ENCODE assay signal across 20 mouse cellular contexts in the genomic region with DNA sequence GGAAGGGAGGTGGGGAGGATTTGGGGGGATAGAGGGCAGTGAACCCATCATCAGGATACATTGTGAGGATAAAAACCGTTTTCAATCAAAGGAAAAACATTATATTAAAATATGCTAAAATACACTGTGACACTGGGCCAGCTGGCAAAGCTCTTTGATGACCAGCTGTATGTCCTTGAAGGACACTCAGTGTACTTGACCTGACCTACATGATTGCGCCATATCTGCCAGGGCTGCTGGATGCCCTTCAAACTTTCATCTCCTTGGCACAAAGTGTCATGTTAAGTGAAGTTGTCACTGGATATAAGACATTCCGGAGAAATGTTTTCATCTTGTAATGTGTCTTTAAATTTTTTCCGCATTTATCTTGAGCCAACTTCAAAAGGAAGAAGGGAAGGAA. TPM values are rescaled to one million over a fixed set of nuclear protein-coding genes. Genes with fewer than 3 reads are reported as not detected.
DNase-seq lines count a peak whose midpoint lies in the region; ATAC-seq and TF ChIP-seq lines count a peak whose summit lies in the region.
"Had no signal": no experiment of that assay in that cellular context is flagged by ENCODE, and none has a peak within 500 bp of the region (broad histone marks: within the 10 kb centered on the region; RNA-seq: fewer than 3 reads in every experiment).

No protein-coding gene starts in this region.

- TF ChIP-seq POLR2A in lung, adult 2 months (IDR thresholded peaks at IDR 0.05; ENCODE audit: borderline replicate concordance, extremely low read depth, low read depth, low read length), result no peak

- WGBS in lung, embryonic 14.5 days, result 40% methylated on average over 4 of the region's 4 CpGs
- WGBS in lung, adult 2 months, result 62% methylated on average over 4 of the region's 4 CpGs
- 90% methylated on average over 4 of the region's 4 CpGs for WGBS in hindbrain, embryonic 12.5 days

- no peak overlapping the region for H3K4me3 ChIP-seq in lung, embryonic 14.5 days (ENCODE audit: low read depth, low read length)
- no peak overlapping the region for H3K4me3 ChIP-seq in lung, adult 2 months (replicated peaks; ENCODE audit: extremely low read depth, low read depth, low read length)
- H3K4me3 ChIP-seq in hindbrain, embryonic 12.5 days, result no peak overlapping the region
- H3K4me3 ChIP-seq: embryonic facial prominence, embryonic 10.5 days; forebrain, embryonic 12.5 days; heart, embryonic 15.5 days; layer of hippocampus, adult 2 months; megakaryocyte, embryonic 14.5 days; neural tube, embryonic 15.5 days had no signal

- no peaks in the 10 kb centered on the region for H3K27me3 ChIP-seq in lung, embryonic 14.5 days (ENCODE audit: insufficient read depth, low read length)
- H3K27me3 ChIP-seq in hindbrain, embryonic 12.5 days, result no peaks in the 10 kb centered on the region
- H3K27me3 ChIP-seq: forebrain, embryonic 12.5 days; heart, embryonic 15.5 days; megakaryocyte, embryonic 14.5 days; neural tube, embryonic 15.5 days had no signal

- TF ChIP-seq CTCF in lung, embryonic 14.5 days (IDR thresholded peaks at IDR 0.05; ENCODE audit: low read depth), result no peak
- no peak for TF ChIP-seq CTCF in lung, adult 2 months (IDR thresholded peaks at IDR 0.05; ENCODE audit: insufficient read depth, low read length)

- no peaks in the 10 kb centered on the region for H3K4me1 ChIP-seq in lung, embryonic 14.5 days (ENCODE audit: insufficient read depth)
- H3K4me1 ChIP-seq in lung, adult 2 months (ENCODE audit: control insufficient read depth, insufficient read depth, low read length), result no peaks in the 10 kb centered on the region
- no peaks in the 10 kb centered on the region for H3K4me1 ChIP-seq in hindbrain, embryonic 12.5 days
- H3K4me1 ChIP-seq: embryonic facial prominence, embryonic 10.5 days; forebrain, embryonic 12.5 days; heart, embryonic 15.5 days; neural tube, embryonic 15.5 days had no signal

- no peaks in the 10 kb centered on the region for H3K9me3 ChIP-seq in lung, embryonic 14.5 days (ENCODE audit: low read depth, low read length)
- no peaks in the 10 kb centered on the region; the same call in 1 of the 2 replicates for H3K9me3 ChIP-seq in hindbrain, embryonic 12.5 days (replicated peaks)
- H3K9me3 ChIP-seq: embryonic facial prominence, embryonic 10.5 days; forebrain, embryonic 12.5 days; heart, embryonic 15.5 days; neural tube, embryonic 15.5 days had no signal

- no peak overlapping the region for H3K27ac ChIP-seq in lung, embryonic 14.5 days (ENCODE audit: low read depth)
- no peak overlapping the region for H3K27ac ChIP-seq in hindbrain, embryonic 12.5 days
- H3K27ac ChIP-seq: embryonic facial prominence, embryonic 10.5 days; forebrain, embryonic 12.5 days; heart, embryonic 15.5 days; layer of hippocampus, adult 2 months; neural tube, embryonic 15.5 days had no signal

- DNase-seq in lung, embryonic 14.5 days, result peak; percentile 89
- DNase-seq in lung, adult 2 months, result no peak
- DNase-seq in adrenal gland, postnatal 25 days, result peak; percentile 58
- peak; percentile 62 for DNase-seq in lung, postnatal 14 days
- peak; percentile 45 for DNase-seq in testis, postnatal 14 days (ENCODE audit: low spot score)
- DNase-seq: B cell, adult 2 months; cerebellum, adult 9-10 months; gastrocnemius, postnatal 10 days; kidney, adult 18-20 months; kidney, postnatal 10 days; midbrain, embryonic 14.5 days; thymus, adult 2 months had no signal

- no peak overlapping the region for H3K4me2 ChIP-seq in lung, embryonic 14.5 days
- H3K4me2 ChIP-seq in hindbrain, embryonic 12.5 days (replicated peaks), result no peak overlapping the region
- H3K4me2 ChIP-seq: forebrain, embryonic 12.5 days; heart, embryonic 15.5 days; neural tube, embryonic 15.5 days had no signal

- H3K9ac ChIP-seq in lung, embryonic 14.5 days, result no peak overlapping the region
- no peak overlapping the region for H3K9ac ChIP-seq in hindbrain, embryonic 12.5 days
- H3K9ac ChIP-seq: forebrain, embryonic 12.5 days; heart, embryonic 15.5 days; neural tube, embryonic 15.5 days had no signal

- H3K36me3 ChIP-seq in lung, embryonic 14.5 days (ENCODE audit: insufficient read depth), result no peaks in the 10 kb centered on the region
- H3K36me3 ChIP-seq in hindbrain, embryonic 12.5 days, result no peaks in the 10 kb centered on the region
- H3K36me3 ChIP-seq: embryonic facial prominence, embryonic 10.5 days; forebrain, embryonic 12.5 days; heart, embryonic 15.5 days; neural tube, embryonic 15.5 days had no signal

- peak; percentile 89 for ATAC-seq in lung, embryonic 14.5 days (ENCODE audit: insufficient read depth)
- ATAC-seq in hindbrain, embryonic 12.5 days (ENCODE audit: low FRiP score), result no peak
- no peak for ATAC-seq in monocyte, adult 5-6 weeks (replicated peaks; ENCODE audit: insufficient number of reproducible peaks, low FRiP score, low TSS enrichment, poor library complexity, severe bottlenecking)

RNA-seq across cellular contexts. Expression of a gene that starts 19.7 kb away (rescaled TPM):
- polyA plus RNA-seq in lung, embryonic 14.5 days (2014; fragmentation: Nextera tagmentation; extraction: Ambion mirVana), result 10.0 and 10.3 TPM in 2 replicates
- polyA plus RNA-seq in lung, adult 2 months (2012; rRNA removed), result 1.4 and 2.6 TPM in 2 replicates
- 101 and 105 TPM in 2 replicates for total RNA-seq in adrenal gland, postnatal 25 days (2021)
- 8.5 and 8.6 TPM in 2 replicates for polyA plus RNA-seq in hindbrain, embryonic 12.5 days (2016; fragmentation: Nextera tagmentation; extraction: Ambion mirVana)
- total RNA-seq in monocyte, adult 5-6 weeks (2017), result 2.6 to 4.1 TPM (median 2.7 TPM) in 3 replicates

RNA-seq across cellular contexts. Expression of a gene that starts 23.2 kb away (rescaled TPM):
- 83.0 and 89.3 TPM in 2 replicates for polyA plus RNA-seq in lung, embryonic 14.5 days (2014; fragmentation: Nextera tagmentation; extraction: Ambion mirVana)
- polyA plus RNA-seq in lung, adult 2 months (2012; rRNA removed), result 0.06 and 0.34 TPM in 2 replicates
- total RNA-seq in adrenal gland, postnatal 25 days (2021), result 7.2 and 8.4 TPM in 2 replicates
- polyA plus RNA-seq in hindbrain, embryonic 12.5 days (2016; fragmentation: Nextera tagmentation; extraction: Ambion mirVana), result 39.7 and 51.1 TPM in 2 replicates
- total RNA-seq in monocyte, adult 5-6 weeks (2017), result 12.0 to 32.5 TPM (median 17.6 TPM) in 3 replicates

Comparison
In these comparisons a context has a peak if more than half of its experiments do, and no peak if none do; other contexts are left out.
1. RNA of a gene that starts 23.2 kb away (polyA plus RNA-seq): 83.0 to 89.3 TPM in lung, embryonic 14.5 days and 39.7 to 51.1 TPM in hindbrain, embryonic 12.5 days; 0.06 to 0.34 TPM in lung, adult 2 months; every median in the first group is over 10 times any median in the second.